Mouse (Mus musculus): ENCODE results near the gene Fbxo7.

GRCm38 (mm10) chr10:85993836-85994235 lies 27.9 kb upstream of the Fbxo7 start:
- TF ChIP-seq CTCF (IDR thresholded peaks at IDR 0.05; ENCODE audit: low read depth) (no peak), EP300 (IDR thresholded peaks at IDR 0.05; ENCODE audit: low read depth) (no peak)
